Mouse (Mus musculus): ENCODE measurements around the gene Chrnb2. TPM values are rescaled to one million over a fixed set of nuclear protein-coding genes. Genes with fewer than 3 reads are reported as not detected.
"Not testable (repeated sequence)": the region's sequence is repeated elsewhere in the genome, so short reads cannot be mapped to it uniquely, and the experiment has no call there.

Chrnb2 gene
- polyA plus RNA-seq, 1 experiment from 2014 or later: 0.27 TPM

DNA sequence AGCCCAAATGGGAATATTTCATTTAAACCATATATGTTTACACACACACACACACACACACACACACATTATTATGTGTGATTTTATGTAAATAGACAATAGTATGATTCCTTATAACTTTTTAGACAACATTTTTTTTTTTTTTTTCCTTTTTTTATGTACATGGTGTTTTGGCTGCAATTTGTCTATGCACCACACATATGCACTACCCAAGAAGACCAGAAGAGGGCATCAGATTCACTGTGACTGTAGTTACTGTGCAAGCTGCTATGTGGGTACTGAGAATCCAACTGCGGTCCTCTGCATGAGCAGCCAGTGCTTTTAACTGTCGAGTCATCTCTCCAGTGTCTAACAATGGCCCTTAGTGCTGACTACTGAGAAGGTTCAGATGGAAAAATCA is 42.3 kb upstream of the Chrnb2 start:
- no peak overlapping the region for H3K4me3 ChIP-seq (ENCODE audit: low read depth, low read length)
- H3K4me1 ChIP-seq (ENCODE audit: insufficient read depth, low read depth, low read length): no peaks in the 10 kb centered on the region; the same call in 1 of the 2 replicates
- H3K9me3 ChIP-seq (ENCODE audit: low read length): no peaks in the 10 kb centered on the region
- no peak for ATAC-seq
- WGBS: 95% methylated on average over 2 of the region's 2 CpGs
- H3K36me3 ChIP-seq (ENCODE audit: insufficient read depth, low read length): no peaks in the 10 kb centered on the region
- no peak for DNase-seq (ENCODE audit: low spot score)
- no peak overlapping the region for H3K4me2 ChIP-seq (replicated peaks; ENCODE audit: low read depth, low read length)
- TF ChIP-seq EP300 (IDR thresholded peaks at IDR 0.05) (no peak), CTCF (IDR thresholded peaks at IDR 0.05) (peak; percentile 52)
- H3K27ac ChIP-seq (ENCODE audit: low read length): no peak overlapping the region
- H3K9ac ChIP-seq (replicated peaks; ENCODE audit: low read depth): no peak overlapping the region
- H3K27me3 ChIP-seq (replicated peaks; ENCODE audit: insufficient read depth, low read length): no peaks in the 10 kb centered on the region

DNA sequence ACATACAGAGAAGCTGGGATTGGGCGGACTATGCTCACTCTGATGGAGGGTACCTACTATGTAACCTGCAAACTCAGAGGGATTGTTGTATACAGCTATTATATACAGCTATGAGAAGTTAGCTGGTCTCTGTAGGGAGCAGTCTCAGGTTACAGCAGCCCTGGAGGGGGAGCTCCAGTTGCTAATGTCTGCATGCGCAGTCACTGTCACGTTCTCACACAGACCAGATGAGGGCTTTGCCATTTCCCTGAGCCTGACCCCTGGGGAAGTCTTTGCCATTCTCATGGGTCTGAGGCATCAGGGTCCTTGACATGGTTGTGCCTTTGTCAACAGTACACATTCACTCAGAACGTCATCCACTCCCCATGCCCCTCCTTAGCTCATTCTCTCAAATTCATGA is 40.7 kb upstream of the Chrnb2 start:
- TF ChIP-seq EP300 (IDR thresholded peaks at IDR 0.05) (no peak), CTCF (IDR thresholded peaks at IDR 0.05) (no peak)
- WGBS: 58% methylated on average over 4 of the region's 4 CpGs
- Histone ChIP-seq H3K4me2 (replicated peaks; ENCODE audit: low read depth, low read length) (no peak overlapping the region), H3K4me1 (ENCODE audit: insufficient read depth, low read depth, low read length) (no peaks in the 10 kb centered on the region; the same call in 1 of the 2 replicates), H3K4me3 (ENCODE audit: low read depth, low read length) (no peak overlapping the region), H3K27me3 (replicated peaks; ENCODE audit: insufficient read depth, low read length) (no peaks in the 10 kb centered on the region), H3K36me3 (ENCODE audit: insufficient read depth, low read length) (no peaks in the 10 kb centered on the region), H3K9ac (replicated peaks; ENCODE audit: low read depth) (no peak overlapping the region), H3K9me3 (ENCODE audit: low read length) (no peaks in the 10 kb centered on the region), H3K27ac (ENCODE audit: low read length) (no peak overlapping the region)
- DNase-seq (ENCODE audit: low spot score) (no peak), ATAC-seq (no peak)

DNA sequence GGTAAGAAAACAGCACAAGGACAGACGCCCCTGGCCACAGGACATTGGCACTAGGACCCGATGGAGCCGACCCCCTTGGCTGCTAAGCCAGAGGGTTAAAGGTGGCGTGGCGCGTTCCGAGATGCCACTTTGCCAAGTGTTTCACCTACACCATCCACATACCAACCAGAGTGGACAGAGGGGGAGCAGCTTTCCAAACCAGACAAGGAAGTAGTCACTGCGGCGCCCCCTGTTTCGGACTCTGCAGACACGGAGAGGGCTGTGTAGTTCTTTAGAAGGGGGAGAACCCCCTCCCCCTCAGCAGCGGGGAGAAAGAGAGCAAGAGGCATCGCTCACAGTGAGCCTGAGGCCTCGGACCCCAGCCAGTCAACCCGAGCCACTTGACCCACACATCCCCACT is 38.4 kb upstream of the Chrnb2 start:
- TF ChIP-seq EP300 (IDR thresholded peaks at IDR 0.05) (no peak), CTCF (IDR thresholded peaks at IDR 0.05) (no peak)
- Histone ChIP-seq H3K4me3 (ENCODE audit: low read depth, low read length) (no peak overlapping the region), H3K36me3 (ENCODE audit: insufficient read depth, low read length) (no peaks in the 10 kb centered on the region), H3K4me2 (replicated peaks; ENCODE audit: low read depth, low read length) (no peak overlapping the region), H3K9ac (replicated peaks; ENCODE audit: low read depth) (no peak overlapping the region), H3K27me3 (replicated peaks; ENCODE audit: insufficient read depth, low read length) (no peaks in the 10 kb centered on the region), H3K4me1 (ENCODE audit: insufficient read depth, low read depth, low read length) (no peaks in the 10 kb centered on the region; the same call in 1 of the 2 replicates), H3K9me3 (ENCODE audit: low read length) (no peaks in the 10 kb centered on the region), H3K27ac (ENCODE audit: low read length) (no peak overlapping the region)
- 78% methylated on average over 14 of the region's 15 CpGs for WGBS
- DNase-seq (ENCODE audit: low spot score) (no peak), ATAC-seq (no peak)

DNA sequence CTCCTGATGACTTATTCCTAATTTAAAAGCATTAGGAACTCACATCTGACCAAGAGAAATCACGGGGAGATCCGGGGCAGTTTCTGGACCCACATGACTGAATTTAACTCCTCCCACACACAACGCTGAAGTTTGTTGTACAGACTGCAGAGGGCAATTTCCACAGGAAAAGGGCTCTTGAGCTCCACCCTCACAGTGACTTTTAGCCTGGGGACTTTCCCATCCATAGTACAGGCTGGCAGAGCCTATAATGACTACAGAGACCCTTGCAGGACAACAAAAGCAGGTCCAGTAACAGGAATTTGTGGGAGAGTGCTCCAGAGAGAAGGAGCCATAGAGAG is 37.0 kb upstream of the Chrnb2 start:
- Histone ChIP-seq H3K4me3 (ENCODE audit: low read depth, low read length) (no peak overlapping the region), H3K9me3 (ENCODE audit: low read length) (no peaks in the 10 kb centered on the region), H3K27me3 (replicated peaks; ENCODE audit: insufficient read depth, low read length) (no peaks in the 10 kb centered on the region), H3K4me2 (replicated peaks; ENCODE audit: low read depth, low read length) (no peak overlapping the region), H3K4me1 (ENCODE audit: insufficient read depth, low read depth, low read length) (no peaks in the 10 kb centered on the region; the same call in 1 of the 2 replicates), H3K27ac (ENCODE audit: low read length) (no peak overlapping the region), H3K9ac (replicated peaks; ENCODE audit: low read depth) (no peak overlapping the region), H3K36me3 (ENCODE audit: insufficient read depth, low read length) (no peaks in the 10 kb centered on the region)
- peak; percentile 74 for DNase-seq (ENCODE audit: low spot score)
- WGBS: 5% methylated on average over 3 of the region's 3 CpGs
- TF ChIP-seq CTCF (IDR thresholded peaks at IDR 0.05): peak; percentile 46
- TF ChIP-seq EP300 (IDR thresholded peaks at IDR 0.05): no peak
- peak; percentile 85 for ATAC-seq

DNA sequence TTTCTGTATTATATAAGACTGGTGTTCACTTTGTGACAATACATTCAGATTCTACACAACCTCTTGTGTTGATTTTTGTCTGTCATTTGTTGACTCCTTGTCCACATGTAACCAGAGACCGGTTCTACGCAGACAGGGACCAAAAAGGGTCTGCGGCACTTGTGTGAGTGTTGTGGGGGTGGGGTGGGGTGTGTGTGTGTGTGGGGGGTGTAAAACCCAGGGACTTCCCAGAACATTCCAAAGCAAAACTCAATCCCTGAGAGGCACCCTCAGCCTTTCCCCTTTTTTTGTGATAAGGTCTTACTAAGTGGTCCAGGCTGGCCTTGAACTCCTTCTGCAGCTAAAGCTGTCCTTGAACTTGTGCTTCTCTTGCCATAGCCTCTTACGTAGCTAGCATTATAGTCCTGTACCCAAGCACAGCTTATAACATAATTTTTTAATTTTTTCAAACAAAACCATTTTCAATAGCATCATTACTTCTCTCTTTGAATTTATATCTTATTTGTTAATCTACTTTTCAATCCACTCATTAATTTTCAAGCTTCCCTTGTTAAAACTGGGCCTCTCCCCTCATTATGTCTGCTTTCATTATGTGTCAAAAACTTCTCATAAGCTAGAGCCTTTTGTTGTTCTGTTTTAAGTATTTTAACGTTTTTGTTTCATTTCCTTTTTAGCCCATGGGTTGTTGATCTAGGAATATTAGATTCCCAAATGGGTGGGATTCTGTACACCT is 36.5 kb upstream of the Chrnb2 start:
- ATAC-seq: no peak
- WGBS: 58% methylated on average over 5 of the region's 5 CpGs
- no peak overlapping the region for H3K9ac ChIP-seq (replicated peaks; ENCODE audit: low read depth)
- H3K4me3 ChIP-seq (ENCODE audit: low read depth, low read length): no peak overlapping the region
- no peaks in the 10 kb centered on the region; the same call in 1 of the 2 replicates for H3K4me1 ChIP-seq (ENCODE audit: insufficient read depth, low read depth, low read length)
- no peaks in the 10 kb centered on the region for H3K9me3 ChIP-seq (ENCODE audit: low read length)
- no peak for DNase-seq (ENCODE audit: low spot score)
- H3K27ac ChIP-seq (ENCODE audit: low read length): no peak overlapping the region
- no peak for TF ChIP-seq EP300 (IDR thresholded peaks at IDR 0.05)
- TF ChIP-seq CTCF (IDR thresholded peaks at IDR 0.05): no peak
- no peaks in the 10 kb centered on the region for H3K27me3 ChIP-seq (replicated peaks; ENCODE audit: insufficient read depth, low read length)
- no peaks in the 10 kb centered on the region for H3K36me3 ChIP-seq (ENCODE audit: insufficient read depth, low read length)
- H3K4me2 ChIP-seq (replicated peaks; ENCODE audit: low read depth, low read length): no peak overlapping the region

DNA sequence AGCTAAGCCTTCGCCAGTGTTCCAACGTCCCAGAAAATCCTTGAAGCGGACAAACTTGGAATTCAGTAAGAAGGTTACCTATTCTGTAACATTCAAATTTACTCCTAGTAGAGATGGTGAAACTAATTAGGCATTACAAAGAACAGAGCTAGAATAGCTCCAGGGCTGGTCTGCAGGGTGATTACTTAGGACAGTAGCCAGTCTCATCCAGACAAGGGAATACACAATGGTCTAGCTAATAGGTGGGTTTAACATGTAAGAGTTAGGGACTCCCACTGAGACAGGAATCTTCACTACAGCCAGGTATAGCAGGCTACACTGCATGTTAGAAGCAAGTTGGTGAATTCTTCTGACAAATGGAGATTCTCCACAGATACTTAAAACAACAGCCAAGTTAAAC is 35.6 kb upstream of the Chrnb2 start:
- H3K4me1 ChIP-seq (ENCODE audit: insufficient read depth, low read depth, low read length); H3K4me3 ChIP-seq (ENCODE audit: low read depth, low read length); H3K9ac ChIP-seq (replicated peaks; ENCODE audit: low read depth); DNase-seq (ENCODE audit: low spot score); ATAC-seq; H3K36me3 ChIP-seq (ENCODE audit: insufficient read depth, low read length); H3K27ac ChIP-seq (ENCODE audit: low read length); H3K4me2 ChIP-seq (replicated peaks; ENCODE audit: low read depth, low read length); H3K9me3 ChIP-seq (ENCODE audit: low read length); H3K27me3 ChIP-seq (replicated peaks; ENCODE audit: insufficient read depth, low read length): not testable (repeated sequence)
- 61% methylated on average over 3 of the region's 3 CpGs for WGBS

DNA sequence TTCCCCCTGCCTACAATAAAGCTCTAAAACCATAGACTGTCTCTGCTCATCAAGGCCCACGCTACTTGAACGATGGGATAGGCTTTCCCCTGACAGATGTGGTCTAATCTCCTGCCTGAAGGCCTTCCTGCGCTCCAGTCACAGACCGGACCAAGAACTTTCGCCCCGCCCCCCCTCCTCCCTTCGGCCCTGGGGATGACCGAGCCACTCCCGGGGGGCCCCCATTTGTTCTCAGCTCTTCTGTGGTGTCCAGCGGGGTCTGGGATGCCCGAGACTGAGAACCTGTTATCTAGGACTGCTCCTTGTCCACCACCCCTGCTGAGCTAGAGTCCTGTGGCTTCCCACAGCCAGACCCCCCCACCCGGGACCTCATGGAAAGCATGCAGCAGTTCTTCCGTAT is 35.0 kb upstream of the Chrnb2 start:
- TF ChIP-seq CTCF (IDR thresholded peaks at IDR 0.05) (no peak), EP300 (IDR thresholded peaks at IDR 0.05) (no peak)
- Histone ChIP-seq H3K27ac (ENCODE audit: low read length) (no peak overlapping the region), H3K36me3 (ENCODE audit: insufficient read depth, low read length) (no peaks in the 10 kb centered on the region), H3K4me1 (ENCODE audit: insufficient read depth, low read depth, low read length) (no peaks in the 10 kb centered on the region; the same call in 1 of the 2 replicates), H3K9ac (replicated peaks; ENCODE audit: low read depth) (no peak overlapping the region), H3K4me2 (replicated peaks; ENCODE audit: low read depth, low read length) (no peak overlapping the region), H3K27me3 (replicated peaks; ENCODE audit: insufficient read depth, low read length) (no peaks in the 10 kb centered on the region), H3K9me3 (ENCODE audit: low read length) (no peaks in the 10 kb centered on the region), H3K4me3 (ENCODE audit: low read depth, low read length) (no peak overlapping the region)
- no peak for ATAC-seq
- DNase-seq (ENCODE audit: low spot score): no peak
- 21% methylated on average over 13 of the region's 13 CpGs for WGBS
